Mouse (Mus musculus): ENCODE measurements around the gene Dbndd2.

Dbndd2 gene

DNA sequence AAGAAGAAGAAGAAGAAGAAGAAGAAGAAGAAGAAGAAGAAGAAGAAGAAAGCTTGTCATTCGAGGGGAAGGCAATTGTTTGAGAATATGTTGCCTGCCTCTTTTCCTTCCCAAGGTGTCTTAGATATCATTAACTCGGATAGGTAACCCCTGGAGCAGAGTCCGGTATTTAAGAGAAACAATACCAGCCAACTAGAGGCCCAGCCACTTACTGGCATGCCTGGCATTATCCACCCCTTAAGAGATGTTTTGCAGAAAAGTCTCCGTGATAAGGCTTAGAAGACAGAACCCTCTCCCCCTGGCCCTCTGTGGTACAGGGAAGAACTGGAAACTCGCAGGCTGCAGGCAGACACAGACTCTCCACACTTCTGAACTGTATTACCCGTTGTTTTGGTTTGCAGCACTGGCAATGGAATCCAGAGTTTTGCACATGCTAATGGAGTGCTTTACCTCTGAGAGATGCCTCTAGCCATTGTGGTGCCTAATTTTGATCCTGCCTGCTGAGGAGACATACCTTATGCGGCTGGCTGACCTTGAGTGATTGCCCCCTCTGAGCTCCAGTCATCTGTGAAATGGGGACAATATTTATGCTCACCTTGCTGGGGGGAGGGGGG, 31.9 kb upstream of the Dbndd2 start:
- DNase-seq (ENCODE audit: low spot score) = no peak

- DNase-seq (ENCODE audit: low spot score) = peak; percentile 81
These were observed 31.1 kb upstream of the Dbndd2 start for GRCm38 (mm10) chr2:164454846-164455245.

- no peak for DNase-seq (ENCODE audit: low spot score)
These were observed 30.3 kb upstream of the Dbndd2 start for GRCm38 (mm10) chr2:164455421-164456190.

DNA sequence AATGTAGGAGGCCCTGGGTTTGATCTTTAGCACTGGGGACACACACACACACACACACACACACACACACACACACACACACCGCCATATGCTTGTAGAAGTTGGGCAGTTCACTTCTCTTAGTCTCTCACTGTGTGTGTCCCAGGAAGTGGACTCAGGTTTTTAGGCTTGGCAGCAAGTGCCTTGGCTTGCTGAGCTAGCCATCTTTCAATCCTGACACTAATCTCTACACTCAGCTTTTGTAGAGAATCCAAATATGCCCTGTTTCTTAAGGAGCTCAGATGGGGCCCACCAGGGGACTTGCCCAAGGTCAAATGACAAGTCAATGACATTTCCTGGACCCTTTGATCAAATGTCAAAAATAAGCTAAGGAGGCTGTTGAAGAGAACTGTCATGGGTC, 29.5 kb upstream of the Dbndd2 start:
- no peak for DNase-seq (ENCODE audit: low spot score)

DNA sequence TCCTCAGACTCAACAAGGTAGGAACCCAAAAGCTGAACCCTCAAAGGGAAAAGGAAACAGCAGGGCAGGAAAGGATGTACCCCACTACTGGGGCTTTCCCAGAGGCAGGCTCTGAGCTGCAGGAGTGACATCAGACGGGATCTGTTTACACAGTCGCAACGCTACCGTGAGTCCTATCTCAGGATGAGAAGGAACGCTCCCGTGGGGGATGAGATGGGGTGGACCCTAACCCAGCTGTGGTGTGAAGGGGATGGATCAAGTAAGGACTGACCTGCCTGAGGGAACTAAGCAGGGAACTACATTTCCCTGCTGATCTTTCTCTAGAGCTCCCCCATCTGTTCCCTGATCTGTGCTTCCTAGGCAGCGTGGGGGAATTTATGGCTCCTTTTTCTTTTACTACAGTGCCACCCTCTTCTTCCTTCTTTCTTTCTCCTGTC, 29.0 kb upstream of the Dbndd2 start, which contains the start of gene Sys1:
Sys1 (plus strand) TSS at position 101 of the 437 bp plus-strand sequence.
- DNase-seq (ENCODE audit: low spot score) = peak; percentile 53

GRCm38 (mm10) chr2:164457942-164458341, 28.0 kb upstream of the Dbndd2 start:
- DNase-seq (ENCODE audit: low spot score) = no peak

DNA sequence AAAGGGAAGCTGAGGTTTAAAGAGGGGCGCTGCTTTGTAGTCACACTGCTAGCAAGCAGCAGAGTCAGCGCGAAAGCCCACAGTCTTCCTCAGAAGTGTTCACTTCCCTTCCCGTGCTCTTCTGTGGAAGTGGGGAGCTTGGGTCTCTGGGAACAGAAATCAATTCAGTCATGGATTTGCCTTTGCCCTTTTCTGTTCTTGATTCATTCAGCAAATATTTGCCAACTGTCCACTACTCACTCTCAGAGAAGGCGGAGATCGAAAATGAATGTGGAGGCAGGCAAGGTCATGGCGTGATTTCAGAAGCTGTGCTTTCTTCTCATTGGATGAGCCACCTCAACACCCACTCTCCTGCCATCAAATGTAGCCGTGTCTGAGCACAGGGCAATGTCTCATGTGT, 27.4 kb upstream of the Dbndd2 start:
- DNase-seq (ENCODE audit: low spot score) = no peak

DNA sequence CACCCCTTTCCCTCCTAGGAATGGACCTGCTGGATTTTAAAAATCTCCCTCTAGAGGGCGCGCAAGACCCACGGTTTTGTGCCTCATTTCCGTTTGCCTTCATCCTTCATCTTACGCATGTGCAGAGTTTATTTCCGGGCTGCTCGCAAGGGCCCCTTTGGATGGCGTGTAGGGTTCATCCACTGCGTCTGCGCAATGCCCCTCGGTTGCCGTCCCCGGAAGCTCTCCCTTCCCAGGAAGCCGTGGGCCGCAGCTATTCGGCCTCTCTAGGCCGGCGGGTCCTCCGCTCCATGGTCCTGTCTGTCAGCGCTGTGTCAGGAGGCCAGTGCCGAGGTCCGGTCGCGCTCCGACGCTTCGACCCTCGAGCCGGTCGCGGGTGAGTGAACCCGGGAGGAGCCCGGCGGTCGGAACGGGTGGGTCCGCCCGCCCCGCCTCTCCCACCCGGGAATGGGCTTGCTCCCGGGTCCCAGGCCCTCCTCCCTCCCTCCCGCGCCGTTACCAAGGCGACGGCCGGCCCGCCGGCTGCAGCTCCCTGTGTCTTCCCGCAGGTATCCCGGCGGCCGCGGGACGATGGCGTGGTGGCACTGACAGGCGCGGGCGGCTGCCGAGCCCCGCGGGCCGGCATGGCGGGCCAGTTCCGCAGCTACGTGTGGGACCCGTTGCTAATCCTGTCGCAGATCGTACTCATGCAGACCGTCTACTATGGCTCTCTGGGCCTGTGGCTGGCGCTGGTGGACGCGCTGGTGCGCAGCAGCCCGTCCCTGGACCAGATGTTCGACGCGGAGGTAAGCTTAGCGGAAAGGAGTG, 25.0 kb upstream of the Dbndd2 start, which contains the start of gene Gm20458:
Gm20458 (plus strand) TSS at position 223 of the 807 bp plus-strand sequence.
- peak; percentile 97 for DNase-seq (ENCODE audit: low spot score)

GRCm38 (mm10) chr2:164465161-164465560, 20.7 kb upstream of the Dbndd2 start:
- DNase-seq (ENCODE audit: low spot score) = no peak

- DNase-seq (ENCODE audit: low spot score) = no peak
These were observed 19.1 kb upstream of the Dbndd2 start for GRCm38 (mm10) chr2:164466787-164467186.

DNA sequence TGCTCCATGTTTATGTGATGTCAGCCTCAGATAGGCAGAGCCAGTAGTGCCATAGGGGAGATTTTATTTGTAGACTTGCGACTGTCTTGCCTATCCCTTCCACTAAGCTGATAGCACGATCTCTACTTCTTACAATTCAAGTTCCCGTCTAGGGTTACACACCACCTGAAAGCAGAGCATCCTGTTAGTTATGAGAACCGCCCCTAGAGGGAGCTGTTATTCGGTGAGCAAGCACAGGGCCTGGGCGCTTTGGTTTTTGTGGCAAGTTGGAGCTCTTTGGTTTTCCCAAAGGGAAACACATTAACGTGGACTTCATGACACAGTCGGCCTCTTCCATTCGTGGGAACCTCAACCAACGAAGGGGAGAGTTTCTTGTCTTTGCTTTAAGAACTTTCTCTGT, 15.7 kb upstream of the Dbndd2 start:
- peak; percentile 76 for DNase-seq (ENCODE audit: low spot score)

- DNase-seq (ENCODE audit: low spot score) = no peak
These were observed 12.3 kb upstream of the Dbndd2 start, which contains the start of gene Trp53tg5 for GRCm38 (mm10) chr2:164473624-164474023. TSS of gene Trp53tg5 (minus strand) at chr2:164473724.

- DNase-seq (ENCODE audit: low spot score) = peak; percentile 83
These were observed 580 bp downstream of the Dbndd2 start for GRCm38 (mm10) chr2:164486258-164487114.

DNA sequence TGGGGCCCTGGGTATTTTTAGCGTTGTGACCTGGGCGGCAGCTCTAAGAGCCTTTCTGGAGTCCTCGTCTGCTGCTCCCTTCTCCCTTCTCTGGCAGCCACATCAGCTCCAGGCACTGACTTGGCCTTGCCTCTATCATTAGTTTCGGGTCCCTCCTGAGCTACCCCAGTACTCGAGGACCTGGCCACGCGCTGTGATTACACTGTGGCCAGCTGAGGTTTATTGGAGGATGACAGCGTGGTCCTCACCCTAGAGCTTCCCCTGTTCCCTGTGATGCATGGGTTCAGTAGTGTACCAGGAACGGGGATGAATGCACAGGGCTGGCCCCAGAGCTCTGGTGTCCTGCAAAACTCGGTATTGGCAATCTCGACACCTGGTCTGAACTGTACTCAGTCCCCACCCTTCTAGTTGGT, 1.2 kb downstream of the Dbndd2 start:
- DNase-seq (ENCODE audit: low spot score) = no peak

DNA sequence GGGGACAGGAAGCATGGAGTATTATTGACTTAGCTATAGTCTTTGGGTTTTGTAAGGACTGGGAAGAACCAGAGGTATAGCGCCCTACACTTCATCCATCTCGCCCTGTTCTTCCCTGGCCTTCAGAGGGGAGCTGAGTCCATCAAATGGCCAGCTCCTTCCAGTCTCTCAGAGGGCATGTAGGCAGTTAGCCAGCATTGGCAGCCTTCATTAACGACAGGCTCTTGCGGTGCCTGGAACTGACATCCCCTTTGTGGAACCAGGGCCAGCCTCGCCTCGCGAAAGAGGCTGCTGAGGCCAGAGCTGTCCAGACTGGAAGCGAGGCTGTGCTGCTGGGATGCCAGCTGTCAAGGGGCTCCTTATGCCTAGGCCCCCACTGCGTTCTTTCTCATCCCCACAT, 1.9 kb downstream of the Dbndd2 start:
- peak; percentile 83 for DNase-seq (ENCODE audit: low spot score)

DNA sequence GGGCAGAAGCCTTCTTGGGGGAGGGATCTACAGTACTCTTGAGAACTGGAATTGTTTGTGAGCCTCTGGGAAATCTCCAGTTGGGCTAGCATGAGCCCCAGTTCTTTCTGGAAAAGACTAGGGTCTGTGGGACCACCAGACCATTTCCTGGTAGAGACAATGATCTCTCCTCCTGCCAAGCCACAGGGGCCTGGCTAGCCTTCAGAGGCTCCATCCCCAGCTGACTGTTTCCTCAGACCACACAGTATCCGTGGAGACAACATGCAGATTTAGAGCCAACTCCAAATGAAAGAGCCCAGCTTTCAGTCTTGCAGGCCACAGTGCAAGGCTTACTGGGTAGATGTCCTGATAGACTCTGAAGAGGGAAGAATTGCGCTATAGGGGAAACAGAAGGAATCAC, 8.2 kb downstream of the Dbndd2 start:
- DNase-seq (ENCODE audit: low spot score) = no peak

GRCm38 (mm10) chr2:164496331-164496730, 10.4 kb downstream of the Dbndd2 start:
- no peak for DNase-seq (ENCODE audit: low spot score)

- DNase-seq (ENCODE audit: low spot score) = peak; percentile 85
These were observed 11.2 kb downstream of the Dbndd2 start, which contains the start of gene Pigt for GRCm38 (mm10) chr2:164496847-164497690. TSS of gene Pigt (plus strand) at chr2:164497520.

- no peak for DNase-seq (ENCODE audit: low spot score)
These were observed 11.9 kb downstream of the Dbndd2 start for GRCm38 (mm10) chr2:164497691-164498268.

DNA sequence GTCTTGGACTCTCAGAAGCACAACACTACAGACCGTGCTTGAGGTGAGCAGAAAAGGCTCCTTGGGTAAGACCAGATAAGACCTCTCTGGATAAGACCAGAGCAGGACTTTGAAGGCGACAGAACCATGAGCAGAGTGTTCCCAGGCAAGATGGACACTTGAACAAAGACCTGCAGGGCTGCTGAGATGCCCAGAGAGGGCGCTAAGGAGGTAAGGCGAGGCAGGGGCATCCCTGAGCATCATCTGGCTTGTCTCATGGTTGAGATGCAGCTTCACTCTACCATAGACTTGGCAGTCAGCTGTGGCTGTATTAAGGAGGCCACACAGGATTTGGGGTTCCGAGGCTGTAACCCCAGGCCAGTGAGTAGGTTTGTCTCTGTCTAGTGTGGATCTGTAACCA, 13.4 kb downstream of the Dbndd2 start:
- no peak for DNase-seq (ENCODE audit: low spot score)

All from layer of hippocampus, adult 11-12 months (tissue).